Mouse (Mus musculus) lung, embryonic 14.5 days (tissue): ENCODE measurements around the gene Cog7. TPM values are rescaled to one million over a fixed set of nuclear protein-coding genes. Genes with fewer than 3 reads are reported as not detected.

Experiments
- ATAC-seq: fragments of 200-750 bp; cut with Nextera tagmentation; 2 replicates; pipeline ENCODE4 v1.8.0; 2017; ENCODE audit warnings: mild to moderate bottlenecking, moderate TSS enrichment, moderate library complexity; ENCODE audit not compliant: insufficient read depth
- DNase-seq: peaks from one replicate; pipeline ENCODE4 v3.0.0-alpha.2; 2015
- H3K27ac ChIP-seq: fragments of 300-500 bp; sonication (generic); 2 replicates; pipeline ENCODE4 v1.5.1; 2014; ENCODE audit warnings: low read depth, mild to moderate bottlenecking, moderate library complexity
- H3K27me3 ChIP-seq: fragments of 300-500 bp; sonication (generic); 2 replicates; pipeline ENCODE4 v1.6.1; 2014; ENCODE audit warnings: low read length, control low read depth; ENCODE audit not compliant: insufficient read depth
- H3K36me3 ChIP-seq: fragments of 300-500 bp; sonication (generic); 2 replicates; pipeline ENCODE4 v1.6.1; 2014; ENCODE audit warnings: control low read depth; ENCODE audit not compliant: insufficient read depth
- H3K4me1 ChIP-seq: fragments of 300-500 bp; sonication (generic); 2 replicates; pipeline ENCODE4 v1.6.1; 2014; ENCODE audit warnings: antibody characterized with exemption, control low read depth; ENCODE audit not compliant: insufficient read depth
- H3K4me2 ChIP-seq: fragments of 300-500 bp; sonication (generic); 2 replicates; pipeline ENCODE4 v1.6.1; 2014; ENCODE audit warnings: mild to moderate bottlenecking
- H3K4me3 ChIP-seq: fragments of 300-500 bp; sonication (generic); 2 replicates; pipeline ENCODE4 v1.5.1; 2014; ENCODE audit warnings: low read depth, low read length
- H3K9ac ChIP-seq: fragments of 300-500 bp; sonication (generic); 2 replicates; pipeline ENCODE4 v1.6.1; 2014
- H3K9me3 ChIP-seq: fragments of 300-500 bp; sonication (generic); 2 replicates; pipeline ENCODE4 v1.6.1; 2016; ENCODE audit warnings: low read depth, low read length, control low read depth
- CTCF ChIP-seq: IDR thresholded peaks from 2 replicates; pipeline ENCODE4 v1.5.1; 2016; ENCODE audit warnings: antibody characterized with exemption, low read depth
- WGBS: fragments of 180-500 bp; shearing (Covaris S2); extraction: QIAGEN DNeasy Blood & Tissue Kit; methylation state at CpG from one replicate; pipeline ENCODE4 v1.1.7; 2014; 5-methylcytosine and 5-hydroxymethylcytosine counted together
- polyA plus RNA-seq: library from polyadenylated mRNA; unstranded; fragments of >200 nt; fragmentation: Nextera tagmentation; extraction: Ambion mirVana; gene quantifications from 2 replicates; pipeline ENCODE4 v1.2.1, GENCODE M21; 2014

Cog7 gene
- polyA plus RNA-seq, 1 experiment from 2014 or later, result 23.1 TPM

- no peak for ATAC-seq
Observed at GRCm38 (mm10) chr7:121954891-121955669, 26.4 kb downstream of the Cog7 start.

GRCm38 (mm10) chr7:121947513-121947912 lies 34.0 kb downstream of the Cog7 start:
- WGBS, result 49% methylated on average over 4 of the region's 4 CpGs
- Histone ChIP-seq H3K27me3 (no peaks in the 10 kb centered on the region), H3K36me3 (peaks cover 16% of the 10 kb centered on the region; the same call in 1 of the 2 replicates), H3K4me3 (no peak overlapping the region), H3K9me3 (no peaks in the 10 kb centered on the region), H3K4me2 (no peak overlapping the region), H3K27ac (peak overlapping the region; percentile 43; the same call in 1 of the 2 replicates), H3K9ac (no peak overlapping the region), H3K4me1 (no peaks in the 10 kb centered on the region)
- no peak for TF ChIP-seq CTCF
- no peak for DNase-seq
- no peak for ATAC-seq

More at GRCm38 (mm10) chr7:121954891-121955669, 26.4 kb downstream of the Cog7 start:
- no peak for TF ChIP-seq CTCF
- Histone ChIP-seq H3K4me1 (no peaks in the 10 kb centered on the region), H3K9me3 (no peaks in the 10 kb centered on the region), H3K4me3 (no peak overlapping the region), H3K27me3 (no peaks in the 10 kb centered on the region), H3K27ac (no peak overlapping the region), H3K9ac (no peak overlapping the region), H3K36me3 (peaks cover 22% of the 10 kb centered on the region; the same call in 1 of the 2 replicates), H3K4me2 (no peak overlapping the region)
- DNase-seq, result no peak
- WGBS, result 82% methylated on average over 11 of the region's 11 CpGs

DNA sequence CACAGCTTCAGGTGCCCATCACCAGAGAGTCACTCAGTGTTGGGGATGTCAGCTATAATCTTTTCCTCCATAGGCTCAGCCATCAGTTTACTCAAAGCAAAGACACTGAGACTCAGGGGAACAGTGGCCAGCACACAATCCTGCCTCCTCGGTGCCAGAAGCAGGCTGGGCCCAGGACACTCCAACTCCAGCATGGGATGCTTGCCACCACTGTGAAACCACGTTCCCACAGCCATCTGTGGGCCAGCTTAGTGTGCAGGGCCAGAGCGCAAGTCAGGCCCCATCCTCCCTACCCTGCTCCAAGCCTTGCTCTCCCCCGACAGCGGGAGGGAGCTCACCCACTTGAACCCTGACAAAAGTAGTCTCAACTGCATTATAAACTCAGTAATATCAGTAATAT lies 35.3 kb downstream of the Cog7 start:
- Histone ChIP-seq H3K4me3 (no peak overlapping the region), H3K9me3 (no peaks in the 10 kb centered on the region), H3K4me1 (0 out of 2 replicates have a peak, but pooled peaks cover 4% of the 10 kb centered on the region), H3K4me2 (no peak overlapping the region), H3K27me3 (no peaks in the 10 kb centered on the region), H3K36me3 (peaks cover 20% of the 10 kb centered on the region; the same call in 1 of the 2 replicates), H3K27ac (no peak overlapping the region), H3K9ac (no peak overlapping the region)
- WGBS, result 81% methylated on average over 5 of the region's 5 CpGs
- ATAC-seq (no peak), DNase-seq (no peak)
- no peak for TF ChIP-seq CTCF

GRCm38 (mm10) chr7:121942371-121942770 lies 39.1 kb downstream of the Cog7 start:
- 0 out of 2 replicates have a peak, but pooled peaks cover 4% of the 10 kb centered on the region for H3K4me1 ChIP-seq
- H3K27ac ChIP-seq, result peak overlapping the region; percentile 80
- peaks cover 18% of the 10 kb centered on the region; the same call in 1 of the 2 replicates for H3K36me3 ChIP-seq
- no peak overlapping the region for H3K4me3 ChIP-seq
- no peaks in the 10 kb centered on the region for H3K27me3 ChIP-seq
- WGBS, result 74% methylated on average over 2 of the region's 2 CpGs
- no peak overlapping the region for H3K9ac ChIP-seq
- H3K4me2 ChIP-seq, result no peak overlapping the region
- no peak for TF ChIP-seq CTCF
- H3K9me3 ChIP-seq, result no peaks in the 10 kb centered on the region
- ATAC-seq (no peak), DNase-seq (no peak)

DNA sequence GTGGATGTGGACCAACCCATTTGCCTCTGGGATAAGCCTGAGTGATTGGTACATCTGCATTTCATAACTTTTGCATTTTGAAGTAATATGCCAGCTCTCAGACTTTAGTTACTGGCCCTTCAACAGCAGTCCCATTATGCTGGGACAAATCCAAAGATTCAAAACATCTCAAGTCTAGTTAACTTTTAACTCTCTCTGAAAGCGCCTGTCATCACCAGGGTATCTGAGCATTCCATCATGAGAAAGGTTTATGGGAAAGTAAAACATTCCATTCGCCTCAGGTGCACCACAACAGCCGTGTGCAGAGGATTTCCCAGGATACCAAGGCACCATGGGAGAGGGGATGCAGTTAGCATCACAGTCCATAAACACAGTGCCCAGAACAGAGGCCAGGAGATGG lies 39.9 kb downstream of the Cog7 start:
- no peaks in the 10 kb centered on the region for H3K9me3 ChIP-seq
- 62% methylated on average over 3 of the region's 3 CpGs for WGBS
- peaks cover 18% of the 10 kb centered on the region; the same call in 1 of the 2 replicates for H3K36me3 ChIP-seq
- DNase-seq, result peak; percentile 50
- H3K4me1 ChIP-seq, result 0 out of 2 replicates have a peak, but pooled peaks cover 4% of the 10 kb centered on the region
- TF ChIP-seq CTCF, result no peak
- no peak overlapping the region for H3K9ac ChIP-seq
- H3K27me3 ChIP-seq, result no peaks in the 10 kb centered on the region
- no peak overlapping the region for H3K4me3 ChIP-seq
- ATAC-seq, result peak; percentile 10; the same call in 1 of the 2 replicates
- H3K4me2 ChIP-seq, result 0 out of 2 replicates have a peak overlapping the region, but pooled peaks have one; percentile 31
- H3K27ac ChIP-seq, result peak overlapping the region; percentile 80

DNA sequence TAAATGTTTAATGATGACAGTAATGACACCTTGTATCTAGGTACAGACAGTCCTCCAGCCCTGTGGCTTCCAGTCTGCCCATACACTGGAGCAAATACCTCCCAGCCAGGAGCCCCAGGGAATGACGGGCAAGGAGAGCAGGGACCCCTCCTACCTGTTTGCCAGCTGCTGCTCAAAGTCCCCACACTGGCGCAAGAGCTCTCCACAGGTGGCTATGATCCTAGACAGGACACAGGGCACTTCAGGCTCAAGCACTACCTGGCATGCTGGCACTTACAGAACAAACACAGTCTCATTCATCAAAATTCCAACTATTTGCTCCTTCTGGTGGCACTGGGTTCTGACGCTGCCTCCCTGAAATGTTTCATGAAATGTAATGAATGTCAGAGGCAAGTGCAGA lies 40.5 kb downstream of the Cog7 start:
- 0 out of 2 replicates have a peak overlapping the region, but pooled peaks have one; percentile 31 for H3K4me2 ChIP-seq

DNA sequence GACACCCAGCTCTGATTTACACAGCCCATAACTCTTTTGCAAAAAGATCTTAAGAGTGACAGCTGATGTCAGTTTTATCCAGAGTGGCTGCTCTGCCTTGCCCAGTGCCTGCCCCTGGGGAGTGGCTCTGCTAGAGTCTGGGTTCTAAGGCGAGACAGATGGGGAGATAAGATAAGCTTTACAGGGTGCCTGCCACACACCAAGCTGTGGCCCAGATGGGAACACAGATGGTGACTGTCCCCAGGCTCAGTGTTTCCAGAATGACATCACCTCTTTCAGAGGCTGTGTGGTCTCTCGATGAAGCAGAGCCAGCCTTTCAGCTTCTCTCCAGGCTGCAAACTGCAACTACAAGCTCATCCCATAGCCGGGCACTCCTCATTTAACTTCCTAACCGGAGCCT lies 41.8 kb downstream of the Cog7 start:
- peaks cover 18% of the 10 kb centered on the region; the same call in 1 of the 2 replicates for H3K36me3 ChIP-seq
- DNase-seq, result peak; percentile 48
- 16% methylated on average over 4 of the region's 4 CpGs for WGBS

More for the DNA sequence above, 40.5 kb downstream of the Cog7 start:
- H3K36me3 ChIP-seq, result peaks cover 18% of the 10 kb centered on the region; the same call in 1 of the 2 replicates
- no peaks in the 10 kb centered on the region for H3K9me3 ChIP-seq
- H3K27me3 ChIP-seq, result no peaks in the 10 kb centered on the region
- ATAC-seq (peak; percentile 80), DNase-seq (peak; percentile 64)
- no peak overlapping the region for H3K9ac ChIP-seq
- WGBS, result 66% methylated on average over 3 of the region's 3 CpGs
- TF ChIP-seq CTCF, result no peak; the same call in 1 of the 2 replicates
- peaks cover 9% of the 10 kb centered on the region; the same call in 1 of the 2 replicates for H3K4me1 ChIP-seq
- peak overlapping the region; percentile 80 for H3K27ac ChIP-seq
- H3K4me3 ChIP-seq, result no peak overlapping the region

More for the DNA sequence above, 41.8 kb downstream of the Cog7 start:
- H3K4me2 ChIP-seq, result no peak overlapping the region
- H3K27ac ChIP-seq, result peak overlapping the region; percentile 80
- ATAC-seq, result peak; percentile 62
- H3K4me3 ChIP-seq, result no peak overlapping the region
- H3K4me1 ChIP-seq, result peaks cover 9% of the 10 kb centered on the region; the same call in 1 of the 2 replicates
- H3K9me3 ChIP-seq, result no peaks in the 10 kb centered on the region
- no peaks in the 10 kb centered on the region for H3K27me3 ChIP-seq
- no peak overlapping the region for H3K9ac ChIP-seq
- TF ChIP-seq CTCF, result no peak
